Mouse (Mus musculus) heart, embryonic 14.5 days (tissue): ENCODE data around the gene Vps52. TPM values are rescaled to one million over a fixed set of nuclear protein-coding genes. Genes with fewer than 3 reads are reported as not detected.
A peak's percentile ranks its signal among the peaks of the same experiment; 100 is the strongest.

ENCODE experiments used
- ATAC-seq: fragments of 200-750 bp; cut with Nextera tagmentation; 2 replicates; pipeline ENCODE4 v1.8.0; 2017; ENCODE audit warnings: low read depth, moderate TSS enrichment; ENCODE audit not compliant: insufficient number of reproducible peaks, insufficient read depth, low FRiP score
- H3K27ac ChIP-seq, 2 experiments: fragments of 200-500 bp in 1 of 2; fragments of 300-500 bp in 1 of 2; sonication (generic) in 1 of 2; replicated peaks in 1 of 2; 2 replicates each; pipeline ENCODE4 v1.5.1; 2012 to 2014; ENCODE audit warnings: low read depth in 2 of 2, low read length in 2 of 2, control low read depth in 1 of 2, mild to moderate bottlenecking in 1 of 2, mixed read lengths in 1 of 2; ENCODE audit not compliant: control insufficient read depth in 1 of 2, insufficient read depth in 1 of 2
- H3K27me3 ChIP-seq: fragments of 300-500 bp; sonication (generic); 2 replicates; pipeline ENCODE4 v1.6.1; 2014; ENCODE audit warnings: mild to moderate bottlenecking, low read length, control low read depth; ENCODE audit not compliant: control insufficient read depth, insufficient read depth
- H3K36me3 ChIP-seq: fragments of 300-500 bp; sonication (generic); 2 replicates; pipeline ENCODE4 v1.6.1; 2014; ENCODE audit warnings: mild to moderate bottlenecking, control low read depth, low read length, mixed read lengths; ENCODE audit not compliant: control insufficient read depth, insufficient read depth
- H3K4me1 ChIP-seq, 2 experiments: fragments of 200-500 bp in 1 of 2; fragments of 300-500 bp in 1 of 2; sonication (generic) in 1 of 2; 2 replicates each; pipeline ENCODE4 v1.6.1; 2012 to 2014; ENCODE audit warnings: low read length in 2 of 2, control low read depth in 1 of 2, mixed read lengths in 1 of 2; ENCODE audit not compliant: control insufficient read depth in 2 of 2, insufficient read depth in 2 of 2
- H3K4me2 ChIP-seq: fragments of 300-500 bp; sonication (generic); 2 replicates; pipeline ENCODE4 v1.6.1; 2014; ENCODE audit warnings: mild to moderate bottlenecking, low read length
- H3K4me3 ChIP-seq, 2 experiments: fragments of 200-500 bp in 1 of 2; fragments of 300-500 bp in 1 of 2; sonication (generic) in 1 of 2; 2 replicates each; pipeline ENCODE4 v1.5.1; 2012 to 2014; ENCODE audit warnings: low read length in 2 of 2, mild to moderate bottlenecking in 2 of 2, control low read depth in 1 of 2, low read depth in 1 of 2, moderate library complexity in 1 of 2; ENCODE audit not compliant: control insufficient read depth in 1 of 2, insufficient read depth in 1 of 2
- H3K9ac ChIP-seq: fragments of 300-500 bp; sonication (generic); 2 replicates; pipeline ENCODE4 v1.6.1; 2014; ENCODE audit warnings: mild to moderate bottlenecking, low read length
- H3K9me3 ChIP-seq: fragments of 300-500 bp; sonication (generic); 2 replicates; pipeline ENCODE4 v1.6.1; 2016; ENCODE audit warnings: low read length, control low read depth; ENCODE audit not compliant: control insufficient read depth
- WGBS: fragments of 180-500 bp; shearing (Covaris S2); extraction: QIAGEN DNeasy Blood & Tissue Kit; methylation state at CpG from one replicate; pipeline ENCODE4 v1.1.7; 2014; 5-methylcytosine and 5-hydroxymethylcytosine counted together
- polyA plus RNA-seq: library from polyadenylated mRNA; unstranded; fragments of >200 nt; fragmentation: Nextera tagmentation; extraction: Ambion mirVana; gene quantifications from 2 replicates; pipeline ENCODE4 v1.2.1, GENCODE M21; 2014

Gene Vps52
- polyA plus RNA-seq, result 27.6 and 30.6 TPM in 2 replicates

DNA sequence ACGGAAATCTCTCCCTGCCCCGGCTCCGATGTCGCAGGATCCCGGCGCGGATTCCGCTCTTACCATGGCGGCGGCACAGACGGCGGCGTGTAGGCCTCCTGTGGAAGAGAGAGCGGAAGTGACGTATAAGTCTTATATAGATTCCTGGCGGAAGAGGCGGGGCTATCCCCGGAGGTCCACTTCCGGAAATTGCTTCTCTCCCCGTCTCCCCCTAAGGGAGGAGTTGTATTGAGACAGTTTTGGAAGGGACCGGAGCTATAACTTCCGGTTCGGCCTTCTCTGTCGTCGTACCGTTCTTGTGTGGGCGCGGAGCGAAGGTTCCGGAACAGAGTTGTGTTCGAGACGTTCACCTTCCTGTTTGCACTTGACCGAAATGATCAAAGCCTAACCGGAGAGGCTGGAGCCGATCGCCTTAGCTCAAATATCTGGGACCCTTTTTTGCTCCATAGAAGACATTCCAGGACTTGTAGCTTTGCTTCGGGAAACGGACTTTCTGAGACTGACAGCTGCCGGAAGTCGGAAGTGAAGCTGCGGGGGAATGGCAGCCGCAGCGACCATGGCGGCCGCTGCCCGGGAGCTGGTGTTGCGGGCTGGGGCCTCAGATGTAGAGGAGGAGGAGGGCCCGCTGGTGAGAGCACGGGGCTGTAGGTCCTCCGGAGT is at the start of gene Vps52, which contains the start of gene Rps18:
TSS of gene Vps52 (plus strand) at position 258 of the 660 bp plus-strand sequence.
TSS of gene Rps18 (minus strand) at position 447 of the 660 bp plus-strand sequence.
- peaks cover 60% of the 10 kb centered on the region for H3K36me3 ChIP-seq
- H3K9ac ChIP-seq, result peak within 1 kb of the TSS; percentile 99
- peaks cover 13 to 42% of the 10 kb centered on the region in 2 experiments for H3K4me1 ChIP-seq
- peak within 1 kb of the TSS; percentile 86 to 90 for H3K4me3 ChIP-seq
- H3K27ac ChIP-seq, result peak within 1 kb of the TSS; percentile 89 to 93
- peak; percentile 80 for ATAC-seq
- H3K9me3 ChIP-seq, result no peaks in the 10 kb centered on the region
- H3K27me3 ChIP-seq, result no peaks in the 10 kb centered on the region
- H3K4me2 ChIP-seq, result peak within 1 kb of the TSS; percentile 80
- whole genome bisulfite sequencing, result under 1% methylated on average over 50 of the region's 50 CpGs

DNA sequence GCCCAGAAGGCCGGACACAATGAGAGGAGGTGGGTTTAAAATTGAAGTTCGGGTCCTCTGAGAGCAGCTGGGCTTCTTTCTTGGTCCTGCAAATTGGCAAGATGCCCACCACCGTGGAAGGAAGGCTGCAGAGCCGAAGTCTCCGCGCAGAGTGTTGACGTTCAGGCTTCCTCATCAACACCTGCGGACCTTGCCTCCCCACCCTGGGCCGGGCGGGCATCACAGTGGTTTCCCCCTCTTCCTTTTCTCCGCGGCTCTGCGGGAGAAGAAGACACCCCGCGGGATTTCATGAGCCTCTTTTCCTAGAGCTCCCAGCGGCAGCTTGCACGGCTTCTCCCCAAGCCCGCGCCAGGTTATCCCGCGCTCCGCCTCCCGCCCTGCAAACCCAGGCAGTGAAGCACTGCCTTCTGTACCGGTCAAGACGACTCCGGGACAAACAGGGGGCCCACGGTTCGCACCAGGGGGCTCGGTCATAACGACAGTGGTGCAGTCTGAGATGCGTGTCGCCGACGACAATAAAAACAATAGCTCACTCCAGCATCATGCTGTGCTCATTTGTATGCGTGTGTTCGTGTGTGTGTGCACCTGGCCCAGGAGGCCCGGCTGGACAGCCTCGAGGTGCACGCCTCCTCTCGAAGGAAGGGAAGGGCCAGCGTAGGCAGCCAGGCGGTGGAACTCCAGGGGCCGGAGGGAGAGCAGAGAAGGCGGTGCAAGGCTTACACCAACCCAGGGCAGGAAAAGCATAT is 47.1 kb upstream of the Vps52 start:
- peaks cover 29% of the 10 kb centered on the region for H3K36me3 ChIP-seq
- peak; percentile 48; the same call in 1 of the 2 replicates for ATAC-seq
- peak overlapping the region; percentile 93 for H3K4me2 ChIP-seq
- H3K4me3 ChIP-seq, result peak overlapping the region; percentile 55 to 85
- H3K9ac ChIP-seq, result peak overlapping the region; percentile 71
- H3K27ac ChIP-seq, result peak overlapping the region; percentile 34 to 92
- peaks cover 5 to 13% of the 10 kb centered on the region in 2 experiments; a peak in 2 of 4 replicates for H3K4me1 ChIP-seq
- under 1% methylated on average over 43 of the region's 44 CpGs for WGBS
- no peaks in the 10 kb centered on the region for H3K27me3 ChIP-seq
- no peaks in the 10 kb centered on the region for H3K9me3 ChIP-seq

DNA sequence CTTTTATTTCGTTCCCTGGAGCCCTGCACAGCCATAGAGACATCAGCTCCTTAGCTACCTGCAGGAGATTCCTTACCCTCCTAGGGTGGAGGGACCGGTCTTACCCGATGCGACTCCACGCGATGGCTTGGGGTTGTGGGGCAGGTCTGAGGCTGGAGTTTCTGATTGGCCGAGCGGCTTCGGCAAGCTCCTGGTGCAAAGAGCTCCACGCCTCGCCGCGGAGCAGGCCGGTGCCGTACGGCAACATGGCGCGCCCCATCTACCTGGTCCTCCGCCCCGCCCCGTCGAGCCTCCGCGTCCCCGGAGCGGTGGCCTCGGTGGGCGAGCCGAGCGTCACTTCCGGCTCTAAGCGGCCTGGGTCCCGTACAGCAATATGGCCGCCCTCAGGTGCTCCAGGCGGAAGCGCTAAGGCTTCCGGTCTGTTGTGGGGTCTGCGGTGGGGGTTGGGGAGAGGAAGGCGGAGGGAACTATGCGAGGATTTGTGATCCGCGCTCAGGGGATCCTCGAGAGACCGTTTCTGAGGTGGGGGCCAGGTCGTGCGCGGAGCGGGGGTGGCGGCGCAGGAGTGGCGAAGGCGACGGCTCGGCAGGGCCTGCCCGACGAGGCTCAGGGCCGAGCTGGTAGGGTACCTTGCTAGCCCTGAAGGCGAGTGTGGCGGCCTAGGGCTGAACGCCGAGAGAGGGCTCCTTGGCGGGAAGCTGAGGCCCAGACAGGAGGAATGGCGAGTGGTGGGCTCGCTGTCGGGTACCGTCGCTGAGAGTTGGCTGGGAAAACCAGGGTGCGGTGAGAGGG is 46.3 kb upstream of the Vps52 start, which contains the start of gene Daxx:
TSS of gene Daxx (plus strand) at position 338 of the 792 bp plus-strand sequence.
- Histone ChIP-seq H3K27ac (peak within 1 kb of the TSS; percentile 43 to 92), H3K4me3 (peak within 1 kb of the TSS; percentile 59 to 85), H3K4me1 (peaks cover 5 to 13% of the 10 kb centered on the region in 2 experiments; a peak in 2 of 4 replicates), H3K9me3 (no peaks in the 10 kb centered on the region), H3K27me3 (no peaks in the 10 kb centered on the region), H3K9ac (peak within 1 kb of the TSS; percentile 93), H3K36me3 (peaks cover 37% of the 10 kb centered on the region), H3K4me2 (peak within 1 kb of the TSS; percentile 93)
- 1% methylated on average over 68 of the region's 68 CpGs for WGBS
- ATAC-seq, result peak; percentile 95

DNA sequence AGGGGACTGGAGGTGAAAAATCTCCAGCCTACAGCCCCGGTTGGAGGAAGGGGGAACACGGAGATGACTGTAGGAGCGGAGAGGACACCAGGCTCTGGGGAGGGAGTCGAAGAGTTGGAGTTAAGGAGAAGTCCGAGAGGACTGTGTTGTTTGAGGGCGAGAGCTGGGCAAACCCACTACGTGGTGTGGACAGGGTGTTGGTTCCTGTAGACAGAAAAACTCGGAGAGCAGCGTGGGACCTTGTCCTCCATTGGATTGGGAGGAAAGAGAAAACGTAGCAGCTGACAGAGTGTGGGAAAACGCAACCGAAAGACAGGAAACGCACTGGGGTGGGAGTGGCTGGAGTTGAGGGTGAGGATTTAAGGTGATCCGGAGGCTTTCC is 45.8 kb upstream of the Vps52 start:
- H3K4me1 ChIP-seq, result peaks cover 5 to 15% of the 10 kb centered on the region in 2 experiments; a peak in 2 of 4 replicates
- peak overlapping the region; percentile 93 for H3K9ac ChIP-seq
- under 1% methylated on average over 14 of the region's 14 CpGs for WGBS
- H3K27ac ChIP-seq, result peak overlapping the region; percentile 43 to 92
- peaks cover 43% of the 10 kb centered on the region for H3K36me3 ChIP-seq
- peak overlapping the region; percentile 93 for H3K4me2 ChIP-seq
- ATAC-seq, result peak; percentile 0; the same call in 1 of the 2 replicates
- no peaks in the 10 kb centered on the region for H3K9me3 ChIP-seq
- peak overlapping the region; percentile 59 to 85 for H3K4me3 ChIP-seq
- H3K27me3 ChIP-seq, result no peaks in the 10 kb centered on the region

DNA sequence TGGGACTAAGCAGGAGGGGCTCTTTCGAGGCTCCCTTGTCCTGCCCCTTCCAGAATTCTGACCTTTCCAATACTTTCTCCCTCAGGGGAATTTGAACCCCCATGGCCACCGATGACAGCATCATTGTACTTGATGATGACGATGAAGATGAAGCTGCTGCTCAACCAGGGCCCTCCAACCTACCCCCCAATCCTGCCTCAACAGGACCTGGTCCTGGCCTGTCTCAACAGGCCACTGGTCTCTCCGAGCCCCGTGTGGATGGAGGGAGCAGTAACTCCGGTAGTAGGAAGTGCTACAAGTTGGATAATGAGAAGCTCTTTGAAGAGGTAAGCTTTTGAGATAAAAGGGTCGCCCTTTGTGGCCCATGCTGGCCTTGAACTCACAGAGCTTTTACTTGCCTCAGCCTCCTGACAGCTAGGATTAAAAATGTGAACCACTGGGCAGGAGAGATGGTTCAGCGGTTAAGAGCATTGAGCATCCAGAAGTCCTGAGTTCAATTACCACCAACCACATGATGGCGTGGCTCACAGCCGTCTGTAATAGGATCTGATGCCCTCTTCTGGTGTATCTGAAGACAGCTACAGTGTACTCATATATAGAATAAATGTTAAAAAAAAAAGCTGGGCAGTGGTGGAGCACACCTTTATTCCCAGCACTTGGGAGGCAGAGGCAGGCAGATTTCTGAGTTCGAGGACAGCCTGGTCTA is 45.1 kb upstream of the Vps52 start:
- peak overlapping the region; percentile 93 for H3K9ac ChIP-seq
- H3K4me2 ChIP-seq, result peak overlapping the region; percentile 93
- peaks cover 7 to 19% of the 10 kb centered on the region in 2 experiments; a peak in 2 of 4 replicates for H3K4me1 ChIP-seq
- peaks cover 47% of the 10 kb centered on the region for H3K36me3 ChIP-seq
- H3K9me3 ChIP-seq, result no peaks in the 10 kb centered on the region
- WGBS, result 49% methylated on average over 11 of the region's 11 CpGs
- ATAC-seq, result no peak
- H3K27ac ChIP-seq, result peak overlapping the region in 1 of 2 experiments; percentile 92; a peak in 1 of 4 replicates
- peak overlapping the region; percentile 59 to 85 for H3K4me3 ChIP-seq
- no peaks in the 10 kb centered on the region for H3K27me3 ChIP-seq

DNA sequence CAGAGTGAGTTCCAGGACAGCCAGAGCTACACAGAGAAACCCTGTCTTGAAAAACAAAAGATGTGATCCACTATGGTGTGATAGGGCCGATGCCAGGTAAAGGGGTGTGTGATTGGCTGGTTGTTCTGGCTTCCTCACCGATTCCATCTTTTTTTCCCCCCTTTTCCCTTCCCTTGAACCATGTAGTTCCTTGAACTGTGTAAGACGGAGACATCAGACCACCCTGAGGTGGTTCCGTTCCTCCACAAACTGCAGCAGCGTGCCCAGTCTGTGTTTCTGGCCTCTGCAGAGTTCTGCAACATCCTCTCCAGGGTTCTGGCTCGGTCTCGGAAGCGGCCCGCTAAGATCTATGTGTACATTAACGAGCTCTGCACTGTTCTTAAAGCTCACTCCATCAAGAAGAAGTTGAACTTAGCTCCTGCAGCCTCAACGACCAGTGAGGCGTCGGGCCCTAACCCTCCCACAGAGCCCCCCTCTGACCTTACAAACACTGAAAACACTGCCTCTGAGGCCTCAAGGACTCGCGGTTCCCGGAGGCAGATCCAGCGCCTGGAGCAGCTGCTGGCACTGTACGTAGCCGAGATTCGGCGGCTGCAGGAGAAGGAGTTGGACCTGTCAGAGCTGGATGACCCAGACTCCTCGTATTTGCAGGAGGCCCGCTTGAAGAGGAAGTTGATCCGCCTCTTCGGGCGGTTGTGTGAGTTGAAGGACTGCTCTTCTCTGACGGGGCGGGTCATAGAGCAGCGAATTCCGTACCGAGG is 44.4 kb upstream of the Vps52 start:
- WGBS, result 89% methylated on average over 31 of the region's 31 CpGs

More for the DNA sequence above, 44.4 kb upstream of the Vps52 start:
- ATAC-seq, result no peak
- H3K36me3 ChIP-seq, result peaks cover 47% of the 10 kb centered on the region
- H3K27me3 ChIP-seq, result no peaks in the 10 kb centered on the region
- no peak overlapping the region for H3K4me3 ChIP-seq
- H3K27ac ChIP-seq, result no peak overlapping the region
- no peaks in the 10 kb centered on the region for H3K9me3 ChIP-seq
- no peak overlapping the region for H3K4me2 ChIP-seq
- H3K4me1 ChIP-seq, result peaks cover 7 to 19% of the 10 kb centered on the region in 2 experiments; a peak in 2 of 4 replicates
- H3K9ac ChIP-seq, result no peak overlapping the region
